Mouse (Mus musculus): ENCODE measurements around the gene Pdx1.

Pdx1 gene

DNA sequence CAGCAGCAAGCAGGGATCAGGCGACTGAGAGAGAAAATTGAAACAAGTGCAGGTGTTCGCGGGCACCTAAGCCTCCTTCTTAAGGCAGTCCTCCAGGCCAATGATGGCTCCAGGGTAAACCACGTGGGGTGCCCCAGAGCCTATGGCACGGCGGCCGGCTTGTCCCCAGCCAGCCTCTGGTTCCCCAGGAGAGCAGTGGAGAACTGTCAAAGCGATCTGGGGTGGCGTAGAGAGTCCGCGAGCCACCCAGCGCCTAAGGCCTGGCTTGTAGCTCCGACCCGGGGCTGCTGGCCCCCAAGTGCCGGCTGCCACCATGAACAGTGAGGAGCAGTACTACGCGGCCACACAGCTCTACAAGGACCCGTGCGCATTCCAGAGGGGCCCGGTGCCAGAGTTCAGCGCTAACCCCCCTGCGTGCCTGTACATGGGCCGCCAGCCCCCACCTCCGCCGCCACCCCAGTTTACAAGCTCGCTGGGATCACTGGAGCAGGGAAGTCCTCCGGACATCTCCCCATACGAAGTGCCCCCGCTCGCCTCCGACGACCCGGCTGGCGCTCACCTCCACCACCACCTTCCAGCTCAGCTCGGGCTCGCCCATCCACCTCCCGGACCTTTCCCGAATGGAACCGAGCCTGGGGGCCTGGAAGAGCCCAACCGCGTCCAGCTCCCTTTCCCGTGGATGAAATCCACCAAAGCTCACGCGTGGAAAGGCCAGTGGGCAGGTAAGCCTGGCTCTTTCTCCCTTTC is at the start of gene Pdx1:
Gene Pdx1 (plus strand): TSS at position 34 of the 747 bp plus-strand sequence.
- DNase-seq (ENCODE audit: low spot score), result no peak

DNA sequence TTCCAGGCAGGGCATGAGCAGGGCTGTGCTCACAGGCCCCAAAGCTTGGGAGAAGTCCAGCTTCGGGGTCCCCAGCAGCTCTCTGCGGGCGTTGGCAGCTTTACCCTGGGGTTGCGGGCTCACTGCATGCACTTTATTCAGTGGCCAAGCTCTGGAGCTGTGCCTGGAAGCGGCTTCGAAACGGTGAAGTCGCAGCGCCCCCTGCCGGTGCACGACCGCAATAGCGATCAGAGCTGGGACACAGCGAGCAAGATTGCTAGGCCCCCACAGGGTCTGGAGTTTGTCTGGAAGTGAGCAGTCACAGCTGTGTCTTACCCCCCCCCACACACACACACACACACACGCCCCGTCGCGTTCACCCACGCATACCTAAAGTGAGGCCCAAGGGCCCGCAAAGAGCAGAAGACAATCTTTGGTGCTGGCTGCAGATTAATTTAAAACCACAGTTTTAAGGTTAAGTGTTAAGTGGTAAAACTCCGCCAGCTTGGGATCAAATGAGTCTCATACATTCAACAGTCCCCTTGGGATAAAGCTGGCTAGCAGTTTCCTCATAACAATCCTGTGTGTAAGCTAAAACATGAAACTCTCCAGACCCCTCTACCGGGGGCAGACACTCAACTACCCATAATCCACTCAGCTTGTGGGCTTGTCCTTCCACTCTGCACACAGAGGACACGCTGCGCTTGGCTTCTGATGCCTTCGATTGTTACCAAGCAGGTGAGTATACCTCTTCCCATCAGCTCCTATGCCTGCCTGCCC is 42.2 kb upstream of the Pdx1 start:
- DNase-seq (ENCODE audit: low spot score), result peak; percentile 40

DNA sequence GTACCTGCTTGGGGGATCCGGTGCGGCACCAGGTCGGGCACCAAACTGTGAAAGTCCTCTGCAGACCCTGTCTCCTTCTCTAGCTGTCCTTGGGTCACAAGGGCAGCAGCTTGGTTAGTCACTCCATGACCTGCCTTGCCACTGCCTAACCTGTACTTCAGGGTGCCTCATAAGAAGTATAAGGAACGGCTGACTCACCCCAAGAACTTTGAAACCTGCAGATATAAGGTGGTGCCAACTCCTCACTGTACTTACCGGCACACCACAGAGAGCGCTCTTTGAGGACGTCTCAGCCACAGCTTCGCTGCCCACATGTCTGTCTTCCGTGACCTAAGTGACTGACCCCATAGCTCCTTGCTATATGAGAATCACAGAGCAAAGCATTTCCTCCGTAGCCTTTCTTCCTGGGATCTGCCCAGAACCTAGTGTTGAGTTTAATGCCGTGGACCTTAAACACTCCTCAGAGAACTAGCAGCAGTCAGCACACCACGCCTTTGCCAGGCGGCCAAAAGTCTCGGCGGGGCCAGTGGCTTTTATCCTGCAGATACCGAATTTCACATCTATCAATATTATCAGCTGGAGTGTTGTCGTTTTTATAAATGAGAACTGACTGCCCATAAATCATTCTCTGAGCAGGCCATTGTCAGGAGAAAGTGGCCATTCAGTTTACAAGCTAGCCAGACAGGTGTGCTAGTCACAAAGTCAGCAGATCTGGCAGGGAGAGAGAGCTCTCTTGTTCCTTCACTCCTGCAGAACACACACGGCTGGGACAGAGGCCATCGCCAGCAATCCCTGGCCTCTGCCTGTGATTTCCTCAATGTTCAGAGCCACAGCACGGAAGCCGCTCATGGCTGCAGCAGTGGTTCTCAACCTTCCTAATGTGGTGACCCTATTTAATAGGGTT is 34.1 kb upstream of the Pdx1 start:
- no peak for DNase-seq (ENCODE audit: low spot score)

DNA sequence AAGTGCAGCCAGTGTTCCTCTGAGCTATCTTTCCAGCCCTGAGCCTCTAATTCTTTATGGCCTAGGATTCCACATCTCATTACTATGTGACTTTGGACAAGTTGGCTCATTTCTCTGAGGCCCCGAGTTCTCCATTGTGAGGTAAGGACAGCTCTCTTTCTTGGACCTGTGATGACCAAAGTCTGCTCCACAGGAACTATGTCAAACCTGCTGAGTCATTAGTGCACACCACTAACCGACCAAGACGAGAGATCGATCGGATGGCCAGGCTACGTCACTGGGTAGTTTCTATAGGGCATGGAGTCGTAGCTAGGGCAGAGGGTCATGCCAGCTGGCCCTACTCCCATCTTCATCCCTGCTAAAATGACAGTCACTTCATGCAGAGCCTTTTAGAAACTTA is 25.9 kb upstream of the Pdx1 start:
- no peak for DNase-seq (ENCODE audit: low spot score)

DNA sequence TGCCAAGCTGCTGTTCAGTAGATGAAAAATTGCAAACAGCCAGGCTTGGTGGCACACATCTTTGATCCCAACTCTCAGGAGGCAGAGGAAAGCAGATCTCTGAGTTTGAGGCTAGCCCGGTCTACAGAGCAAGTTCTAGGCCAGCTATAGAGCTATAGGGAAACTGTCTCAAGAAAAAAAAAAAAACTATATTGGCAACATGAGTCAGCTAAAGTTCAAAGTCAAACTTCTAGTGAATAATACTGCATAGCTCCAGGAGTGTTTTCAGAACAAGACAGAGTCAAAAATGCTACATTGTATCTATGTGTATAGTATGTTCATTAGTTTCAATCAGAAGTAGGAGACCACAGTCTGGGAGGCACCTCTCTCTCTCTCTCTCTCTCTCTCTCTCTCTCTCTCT is 9.6 kb upstream of the Pdx1 start:
- no peak for DNase-seq (ENCODE audit: low spot score)

DNA sequence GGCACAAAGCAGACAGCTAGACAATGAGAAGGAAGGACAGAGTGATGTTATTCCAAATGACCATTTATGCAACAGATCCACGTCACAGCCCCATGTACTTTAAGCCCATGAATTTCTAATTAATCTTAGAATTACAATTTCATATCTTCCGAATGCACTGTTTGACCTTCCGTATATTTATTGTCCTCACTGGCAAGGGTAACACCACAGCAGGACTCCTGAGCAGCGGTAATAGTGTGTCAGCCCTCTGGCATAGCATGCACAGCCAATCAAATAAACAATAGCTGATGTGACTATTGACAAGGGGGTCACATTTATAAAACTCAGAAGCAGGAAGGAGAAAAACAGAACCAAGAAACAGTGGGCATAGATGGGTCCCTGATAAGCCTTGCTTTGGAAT is 9.0 kb upstream of the Pdx1 start:
- DNase-seq (ENCODE audit: low spot score), result no peak

DNA sequence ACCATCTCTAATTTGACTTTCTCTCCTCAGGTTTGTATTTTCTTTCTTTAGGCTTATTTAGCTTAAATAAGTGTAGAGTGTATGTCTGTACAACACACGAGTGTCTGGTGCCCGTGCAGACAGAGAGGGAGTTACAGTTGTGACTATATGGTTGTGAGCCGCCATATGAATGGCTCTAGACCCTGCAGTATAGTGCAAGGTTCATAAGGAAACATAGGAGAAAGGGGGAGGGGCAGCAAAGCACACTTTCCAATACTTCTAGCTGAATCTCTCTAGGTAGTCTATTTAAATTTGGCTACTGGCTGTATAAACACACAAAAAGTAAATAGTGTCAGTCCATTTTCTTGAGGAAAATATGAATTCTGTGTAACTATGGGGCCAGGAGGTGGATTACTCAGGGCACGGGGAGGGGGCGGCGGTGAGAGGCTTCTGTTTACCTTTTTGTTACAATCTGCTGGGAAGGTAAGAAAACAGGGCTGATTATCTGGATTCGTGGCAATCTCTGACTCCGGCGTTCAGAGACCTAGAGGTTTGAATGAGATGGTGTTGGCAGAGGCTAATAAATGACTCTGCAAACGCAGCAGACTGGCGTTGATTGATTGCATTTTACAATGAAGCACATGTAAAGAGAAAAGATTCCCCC is 7.7 kb upstream of the Pdx1 start:
- no peak for DNase-seq (ENCODE audit: low spot score)

DNA sequence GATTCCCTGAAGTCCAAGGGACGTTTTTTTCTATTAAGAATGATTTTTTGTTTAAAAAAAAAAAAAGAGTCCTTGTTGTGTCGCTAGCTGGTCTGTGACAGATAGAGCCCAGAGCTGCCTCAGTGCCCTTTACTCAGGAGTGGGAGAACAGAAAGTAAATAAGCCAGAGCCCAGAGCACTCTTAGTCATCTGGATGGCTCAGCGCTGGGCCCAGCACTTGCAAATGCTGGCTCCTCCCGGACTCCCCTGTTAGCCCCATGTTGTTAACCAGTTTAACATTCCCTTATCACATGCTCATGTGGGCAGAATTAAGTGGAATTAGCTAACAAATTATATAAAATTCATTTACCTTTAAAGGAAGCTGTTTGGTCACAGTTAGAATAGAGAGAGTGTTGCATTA is 5.8 kb upstream of the Pdx1 start:
- no peak for DNase-seq (ENCODE audit: low spot score)

DNA sequence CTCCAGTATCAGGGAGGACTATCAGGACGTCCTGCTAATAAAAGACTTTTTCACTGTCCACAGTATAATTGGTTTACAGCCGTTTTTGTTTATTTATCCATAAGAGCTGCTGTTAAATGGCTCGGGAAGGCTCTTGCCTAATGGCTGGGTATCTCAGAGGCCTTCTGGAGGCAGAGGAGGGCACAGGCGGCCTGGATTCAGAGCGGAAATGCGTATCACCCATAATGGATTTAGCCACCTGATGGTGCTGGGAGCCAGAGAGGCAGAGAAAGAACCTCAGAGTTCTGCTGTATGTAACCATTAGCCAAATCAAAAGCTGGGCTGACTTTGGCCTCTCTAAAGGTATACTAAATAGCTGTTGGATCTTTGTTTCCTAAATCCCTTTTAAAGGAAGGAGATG is 2.3 kb upstream of the Pdx1 start:
- no peak for DNase-seq (ENCODE audit: low spot score)

DNA sequence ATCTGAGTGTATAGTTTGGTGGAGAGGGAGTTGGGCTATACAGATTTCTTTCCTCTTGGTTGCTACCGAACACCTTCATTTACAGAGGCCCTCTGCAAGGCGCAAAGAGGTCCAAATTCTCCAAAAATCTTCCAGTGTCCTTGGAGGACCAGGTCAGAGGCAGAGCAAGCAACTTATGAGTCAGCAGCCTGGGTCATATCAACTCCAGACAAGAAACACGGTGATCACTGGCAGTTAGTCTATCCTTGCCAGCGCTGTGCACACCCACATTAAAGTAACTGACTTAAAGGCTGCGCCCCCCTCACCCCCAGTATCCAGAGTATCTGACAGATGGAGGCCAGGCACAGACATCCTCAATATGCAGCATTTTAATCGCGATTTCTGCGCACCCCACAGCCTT is 1.0 kb upstream of the Pdx1 start:
- no peak for DNase-seq (ENCODE audit: low spot score)

DNA sequence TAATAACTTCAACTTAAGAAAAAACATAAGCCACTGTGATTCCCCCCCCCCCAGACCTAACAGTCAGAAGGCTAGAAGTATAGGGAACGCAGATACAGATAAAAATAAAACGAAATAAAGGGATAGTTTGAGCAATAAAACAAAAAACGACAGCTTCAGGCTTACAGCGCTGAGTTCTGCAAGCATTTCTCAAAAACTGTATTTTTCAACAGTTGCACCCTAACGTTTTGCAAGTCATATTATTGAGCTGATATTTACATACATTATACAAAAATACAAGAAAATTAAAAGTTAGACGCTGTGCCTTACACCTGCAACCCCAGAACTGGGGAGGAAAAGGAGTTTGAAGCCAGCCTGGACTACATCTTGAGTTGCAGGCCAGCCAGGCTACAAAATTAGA is 388 bp upstream of the Pdx1 start:
- no peak for DNase-seq (ENCODE audit: low spot score)

DNA sequence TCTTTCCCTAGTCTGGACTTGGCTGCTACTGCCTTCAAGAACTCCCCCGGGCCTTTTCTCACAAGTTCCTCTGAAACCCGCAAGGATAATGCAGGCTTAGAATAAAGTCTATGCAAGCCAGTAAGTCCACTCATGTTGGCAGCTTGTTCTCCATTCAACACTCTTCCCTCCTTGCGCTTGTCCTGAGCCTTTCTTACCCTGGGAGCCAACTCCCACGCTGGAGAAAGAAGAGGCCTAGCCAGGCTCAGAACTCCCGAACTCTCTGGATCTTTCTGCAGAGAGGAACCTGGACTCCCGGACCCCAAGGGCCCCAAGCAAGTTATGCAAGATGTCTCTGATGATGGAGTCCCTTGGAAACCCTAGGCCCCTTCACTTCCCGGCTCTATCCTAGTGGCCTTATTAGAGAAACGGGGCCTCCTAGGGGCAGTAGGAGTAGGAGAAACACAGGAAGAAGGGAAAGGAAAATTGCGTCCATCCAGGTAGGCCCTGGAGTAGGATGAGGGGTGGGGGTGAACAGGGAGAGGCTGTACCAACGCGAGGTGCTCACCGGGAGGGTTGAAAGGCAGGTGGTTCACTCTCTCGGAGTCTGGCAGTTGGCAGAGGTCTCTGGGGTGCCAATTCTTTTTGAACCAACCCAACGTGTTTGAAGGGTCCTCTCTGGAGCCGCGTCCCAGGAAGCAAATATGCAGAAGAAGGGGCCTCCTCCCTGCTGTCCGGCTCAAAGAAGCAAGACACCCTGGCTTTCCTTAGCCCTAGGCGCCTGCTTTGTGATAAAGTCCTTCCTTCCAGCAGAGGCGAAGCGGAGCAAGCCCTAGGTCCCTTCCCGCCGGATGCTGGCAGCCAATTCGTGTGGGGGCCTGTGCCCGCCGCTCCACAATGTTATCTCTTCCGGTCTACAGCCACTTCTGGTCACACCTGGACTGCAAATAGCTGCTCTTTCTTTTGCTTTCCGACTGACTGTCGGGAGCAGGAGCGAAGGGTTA is 1.2 kb downstream of the Pdx1 start:
- no peak for DNase-seq (ENCODE audit: low spot score)

DNA sequence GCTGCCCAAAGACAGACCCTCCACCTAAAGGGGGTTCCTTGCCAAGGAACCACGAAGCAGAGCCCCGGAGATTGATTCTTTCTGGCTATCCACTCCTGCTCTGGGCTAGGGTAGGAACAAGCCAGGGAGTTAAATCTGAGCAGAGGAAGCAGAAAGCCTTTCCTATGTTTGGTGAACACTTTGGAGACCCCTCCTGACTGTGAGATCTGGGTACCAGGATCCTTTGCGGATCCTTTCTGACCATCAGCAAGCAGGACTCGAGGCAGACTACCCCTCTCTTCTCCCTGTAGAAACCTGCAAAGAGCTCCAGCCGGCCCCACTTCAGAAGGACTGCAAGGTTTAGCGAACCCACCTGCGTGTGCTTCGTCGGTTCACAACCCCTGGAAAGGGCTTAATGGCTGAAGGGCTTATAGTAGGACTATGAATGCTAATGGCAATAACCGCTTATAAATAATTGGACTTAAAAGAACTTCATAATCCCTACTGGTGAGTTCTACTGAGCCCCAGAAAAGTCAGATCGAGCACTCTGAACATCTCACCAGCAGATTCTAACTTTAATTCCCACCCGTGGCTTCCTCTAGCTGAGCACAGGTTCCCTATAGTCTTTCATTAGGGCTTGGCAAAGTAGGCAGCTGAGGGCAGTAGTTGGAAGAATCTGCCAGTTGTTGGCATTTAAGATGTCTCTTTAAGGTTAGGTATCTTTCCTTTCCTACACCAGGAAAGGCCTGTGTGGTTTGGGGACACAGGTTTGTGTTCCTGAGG is 2.5 kb downstream of the Pdx1 start:
- DNase-seq (ENCODE audit: low spot score), result no peak

DNA sequence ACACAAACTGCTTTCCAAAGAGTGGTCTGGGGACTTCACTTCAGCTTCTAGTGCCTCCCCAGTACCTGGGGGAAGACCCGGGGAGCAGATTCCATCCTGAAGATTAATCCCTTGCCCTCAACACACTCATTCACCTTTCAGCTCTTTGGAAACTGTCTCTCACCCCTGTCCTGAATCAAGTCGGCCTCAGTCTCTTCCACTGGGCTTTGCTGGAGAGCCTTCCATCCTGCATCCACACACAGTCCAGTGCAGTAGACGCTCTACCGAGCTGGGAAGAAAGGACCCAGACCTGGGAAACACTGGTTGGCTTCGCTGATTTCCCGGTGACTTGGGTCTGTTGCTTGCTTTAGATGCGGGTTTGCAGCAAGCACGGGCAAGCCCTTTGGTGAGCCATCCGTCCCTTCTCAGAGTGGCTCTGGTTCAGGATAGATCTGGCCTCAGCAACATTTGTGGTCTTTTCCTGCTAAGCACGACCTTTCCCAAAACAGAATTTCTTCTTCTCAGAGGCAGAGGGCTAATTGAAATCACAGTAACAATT is 3.1 kb downstream of the Pdx1 start:
- no peak for DNase-seq (ENCODE audit: low spot score)

DNA sequence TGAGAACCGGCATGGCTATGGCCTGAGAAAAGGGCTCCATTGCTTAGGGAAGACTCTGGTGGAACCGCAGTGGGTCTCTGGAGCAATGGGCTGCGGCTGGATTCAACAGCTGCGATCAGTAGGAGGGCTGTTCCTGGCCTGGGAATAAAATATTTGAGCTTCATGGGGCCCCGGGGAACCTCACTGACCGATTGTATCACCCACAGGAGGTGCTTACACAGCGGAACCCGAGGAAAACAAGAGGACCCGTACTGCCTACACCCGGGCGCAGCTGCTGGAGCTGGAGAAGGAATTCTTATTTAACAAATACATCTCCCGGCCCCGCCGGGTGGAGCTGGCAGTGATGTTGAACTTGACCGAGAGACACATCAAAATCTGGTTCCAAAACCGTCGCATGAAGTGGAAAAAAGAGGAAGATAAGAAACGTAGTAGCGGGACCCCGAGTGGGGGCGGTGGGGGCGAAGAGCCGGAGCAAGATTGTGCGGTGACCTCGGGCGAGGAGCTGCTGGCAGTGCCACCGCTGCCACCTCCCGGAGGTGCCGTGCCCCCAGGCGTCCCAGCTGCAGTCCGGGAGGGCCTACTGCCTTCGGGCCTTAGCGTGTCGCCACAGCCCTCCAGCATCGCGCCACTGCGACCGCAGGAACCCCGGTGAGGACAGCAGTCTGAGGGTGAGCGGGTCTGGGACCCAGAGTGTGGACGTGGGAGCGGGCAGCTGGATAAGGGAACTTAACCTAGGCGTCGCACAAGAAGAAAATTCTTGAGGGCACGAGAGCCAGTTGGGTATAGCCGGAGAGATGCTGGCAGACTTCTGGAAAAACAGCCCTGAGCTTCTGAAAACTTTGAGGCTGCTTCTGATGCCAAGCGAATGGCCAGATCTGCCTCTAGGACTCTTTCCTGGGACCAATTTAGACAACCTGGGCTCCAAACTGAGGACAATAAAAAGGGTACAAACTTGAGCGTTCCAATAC is 4.7 kb downstream of the Pdx1 start:
- DNase-seq (ENCODE audit: low spot score), result no peak

DNA sequence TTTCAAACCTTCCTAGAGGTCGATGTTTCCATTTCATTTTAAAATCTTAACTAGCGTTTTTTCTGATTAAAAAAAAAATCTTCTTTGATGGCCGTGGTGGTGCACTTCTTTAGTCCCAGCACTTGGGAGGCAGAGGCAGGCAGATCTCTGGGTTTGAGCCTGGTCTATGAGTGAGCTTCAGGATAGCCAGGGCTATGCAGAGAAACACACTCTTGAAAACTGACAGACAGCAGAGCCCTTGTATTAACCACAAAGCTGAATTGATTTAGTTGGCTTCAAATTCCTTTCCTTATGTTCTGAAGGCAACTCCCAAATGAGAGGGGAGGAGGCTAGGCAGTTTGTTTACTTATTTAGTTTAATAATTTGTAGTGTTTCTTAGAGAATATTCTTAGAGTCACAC is 6.0 kb downstream of the Pdx1 start:
- no peak for DNase-seq (ENCODE audit: low spot score)

DNA sequence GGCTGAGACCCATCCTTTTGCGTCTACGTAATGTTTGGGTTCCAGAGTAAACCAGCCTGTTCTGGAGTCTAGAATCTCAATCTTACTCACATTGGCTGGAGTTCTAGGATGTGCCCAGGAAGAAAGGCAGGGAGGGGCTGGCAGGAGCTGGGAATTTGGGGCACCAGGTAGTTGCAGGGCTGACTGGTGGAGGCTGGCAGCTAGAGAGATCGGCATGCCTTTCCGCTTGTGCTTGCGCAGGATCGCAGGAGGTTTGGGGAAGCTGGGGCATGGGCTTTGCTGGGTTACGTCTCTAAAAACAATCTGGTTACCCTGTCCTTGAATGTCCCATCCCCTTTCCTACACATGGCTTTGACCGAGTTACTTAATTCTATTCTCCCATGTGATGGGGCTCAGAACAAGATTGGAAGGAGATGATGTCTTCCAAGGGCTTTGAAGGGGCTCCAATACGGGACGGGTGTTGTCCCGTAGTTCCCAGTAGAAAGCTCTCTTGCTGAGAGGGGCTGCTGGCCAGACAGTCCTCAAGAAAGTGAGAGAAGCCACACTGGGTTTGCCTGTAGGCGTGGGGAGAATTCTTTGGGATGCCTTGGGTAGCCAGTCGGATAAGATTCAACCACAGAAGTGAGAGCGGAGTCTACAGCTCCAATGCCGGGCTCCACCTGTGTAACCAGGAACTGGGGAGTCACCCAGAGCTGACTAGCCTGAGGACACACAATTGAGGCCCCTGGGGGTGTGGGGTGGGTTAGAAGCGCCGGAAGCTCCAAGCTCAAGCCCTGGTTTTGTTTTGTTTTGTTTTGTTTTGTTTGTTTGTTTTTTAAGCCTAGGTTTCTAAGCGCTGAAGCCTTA is 7.2 kb downstream of the Pdx1 start:
- no peak for DNase-seq (ENCODE audit: low spot score)

DNA sequence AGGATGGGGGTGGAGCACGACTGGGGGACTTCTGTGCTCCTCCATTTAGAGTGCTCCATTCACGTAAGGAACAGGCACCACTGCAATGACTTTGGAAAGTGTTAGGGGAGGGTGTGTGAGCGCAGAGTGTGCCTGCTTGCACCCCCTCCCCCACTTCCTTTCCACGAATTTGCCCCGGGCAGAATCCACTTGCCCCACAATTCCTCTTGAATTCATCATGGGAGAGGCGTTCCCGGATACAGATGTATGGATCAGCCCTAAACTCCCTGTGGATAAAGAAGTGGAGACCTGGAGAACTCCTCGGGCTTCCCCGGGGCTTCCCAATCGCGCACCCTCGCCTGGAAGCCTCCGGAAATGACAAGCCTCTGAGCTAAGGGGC is 7.8 kb downstream of the Pdx1 start:
- DNase-seq (ENCODE audit: low spot score), result no peak

Data from c-Kit-positive CD71-positive TER-119-positive erythroid progenitor cells, embryonic 14.5 days (primary cell).